Mouse (Mus musculus): ENCODE results near the gene Cfl1. TPM values are rescaled to one million over a fixed set of nuclear protein-coding genes. Genes with fewer than 3 reads are reported as not detected.

Cfl1 gene
- total RNA-seq (2014; fragmentation: Nextera tagmentation) (1,228 and 1,288 TPM in 2 replicates), total RNA-seq (2017) (1,086 and 1,192 TPM in 2 replicates), polyA plus RNA-seq (2012) (853 and 1,308 TPM in 2 replicates)

DNA sequence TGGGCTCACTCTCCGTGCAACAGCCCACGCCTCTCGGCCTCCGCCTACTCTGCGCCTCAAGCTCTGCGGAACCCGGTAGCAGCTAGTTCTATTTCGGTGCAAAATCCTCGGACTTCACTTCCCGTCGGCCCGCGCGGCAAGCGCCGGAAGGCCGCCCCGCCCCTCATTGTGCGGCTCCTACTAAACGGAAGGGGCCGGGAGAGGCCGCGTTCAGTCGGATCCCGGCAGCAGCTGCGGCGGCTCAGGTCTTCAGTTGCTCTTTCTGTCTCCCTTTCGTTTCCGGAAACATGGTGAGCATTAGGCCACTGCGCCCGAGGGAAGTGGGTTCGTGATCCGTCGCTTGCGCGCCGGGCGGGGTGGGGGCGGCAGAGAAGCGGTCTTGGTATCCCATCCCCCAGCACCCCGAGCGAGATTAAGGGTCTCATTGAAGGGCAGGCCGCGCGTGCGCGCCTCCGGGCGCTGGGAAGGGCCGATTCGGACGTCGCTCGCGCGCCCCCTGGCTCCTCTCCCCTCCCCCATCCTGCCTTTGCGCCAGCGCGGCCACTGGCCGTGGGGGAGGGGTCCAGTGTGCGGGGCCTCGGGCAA lies at the start of gene Cfl1:
TSS of gene Cfl1 (plus strand) at position 143 of the 585 bp plus-strand sequence.
- Histone ChIP-seq H3K9me3 (replicated peaks) (no peaks in the 10 kb centered on the region), H3K27me3 (ENCODE audit: insufficient read depth, low read length) (no peaks in the 10 kb centered on the region), H3K4me1 (ENCODE audit: insufficient read depth, low read depth, low read length) (peaks cover 57% of the 10 kb centered on the region), H3K36me3 (replicated peaks) (peaks cover 52% of the 10 kb centered on the region), H3K4me3 (ENCODE audit: low read depth, low read length) (peak within 1 kb of the TSS; percentile 98)
- DNase-seq (ENCODE audit: low spot score) (peak; percentile 82), ATAC-seq (ENCODE audit: extremely low read depth, insufficient number of reproducible peaks, low FRiP score, poor library complexity, severe bottlenecking) (peak; percentile 41; the same call in 1 of the 2 replicates)
- TF ChIP-seq CTCF (IDR thresholded peaks at IDR 0.05; ENCODE audit: low read depth, low read length), result no peak
- TF ChIP-seq POLR2AphosphoS5 (IDR thresholded peaks at IDR 0.05; ENCODE audit: insufficient replicate concordance, low read depth, low read length), result peak; percentile 28; the same call in 1 of the 2 replicates
- no peak for TF ChIP-seq TAL1 (conservative IDR thresholded peaks at IDR 0.05; ENCODE audit: low read depth, low read length)

DNA sequence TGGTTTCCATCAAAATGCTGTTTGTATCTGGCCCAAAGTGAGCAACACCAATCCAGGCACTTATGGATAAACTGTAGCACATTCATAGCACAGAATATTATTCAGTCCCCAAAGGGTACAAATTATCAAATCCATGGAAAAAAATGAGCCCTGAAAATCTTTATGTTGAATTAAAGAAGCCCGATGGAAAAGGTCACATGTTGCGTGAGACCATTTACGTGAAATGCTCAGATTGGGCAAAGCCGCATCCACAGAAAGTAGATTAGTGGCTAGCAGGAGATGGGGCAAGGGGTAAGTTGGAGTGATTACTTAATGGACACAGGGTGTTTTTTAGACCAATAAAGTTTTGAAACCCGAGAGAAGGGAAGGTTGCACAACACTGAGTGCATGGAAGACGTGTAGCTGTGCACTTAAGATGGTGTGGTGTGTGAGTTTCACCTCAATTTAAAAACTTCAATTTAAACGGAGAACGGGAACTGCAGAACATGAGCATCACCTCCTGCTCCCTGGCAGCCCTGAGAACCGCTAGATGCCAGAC lies 45.8 kb upstream of the Cfl1 start:
- no peak for TF ChIP-seq GATA2 (IDR thresholded peaks at IDR 0.05; ENCODE audit: borderline replicate concordance, low read depth, low read length)
- TF ChIP-seq GATA1 (IDR thresholded peaks at IDR 0.05; ENCODE audit: borderline replicate concordance, low read length), result no peak
- TF ChIP-seq POLR2AphosphoS5 (IDR thresholded peaks at IDR 0.05; ENCODE audit: insufficient replicate concordance, low read depth, low read length), result no peak
- TF ChIP-seq CTCF (IDR thresholded peaks at IDR 0.05; ENCODE audit: low read depth, low read length), result no peak
- TF ChIP-seq TAL1 (conservative IDR thresholded peaks at IDR 0.05; ENCODE audit: low read depth, low read length), result no peak
- ATAC-seq (ENCODE audit: extremely low read depth, insufficient number of reproducible peaks, low FRiP score, poor library complexity, severe bottlenecking) (no peak), DNase-seq (ENCODE audit: low spot score) (no peak)
- Histone ChIP-seq H3K9me3 (replicated peaks) (peaks cover 6% of the 10 kb centered on the region), H3K4me3 (ENCODE audit: low read depth, low read length) (no peak overlapping the region), H3K4me1 (ENCODE audit: insufficient read depth, low read depth, low read length) (peaks cover 25% of the 10 kb centered on the region), H3K27me3 (ENCODE audit: insufficient read depth, low read length) (peaks cover 45% of the 10 kb centered on the region), H3K36me3 (replicated peaks) (peaks cover 1% of the 10 kb centered on the region)

DNA sequence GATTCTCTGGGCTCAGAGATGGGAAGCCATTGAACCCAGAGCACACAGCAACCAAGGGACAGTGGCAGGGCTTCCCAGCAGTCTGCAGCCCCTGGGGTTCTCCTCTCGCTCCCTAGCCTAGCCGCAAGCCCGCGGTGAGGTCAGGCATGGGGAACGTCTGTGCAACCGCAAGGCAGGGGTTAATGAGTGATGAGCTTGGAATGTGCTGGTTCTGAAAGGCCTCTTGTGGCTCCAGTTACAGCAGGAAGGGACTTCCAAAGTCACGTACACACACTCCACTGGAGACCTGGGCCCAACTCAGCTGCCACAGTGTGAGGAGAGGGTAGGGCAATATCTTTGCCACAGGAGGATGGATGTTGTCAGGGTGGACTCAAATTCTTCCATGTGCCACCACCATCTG lies 45.3 kb upstream of the Cfl1 start:
- Histone ChIP-seq H3K36me3 (replicated peaks) (peaks cover 4% of the 10 kb centered on the region), H3K4me1 (ENCODE audit: insufficient read depth, low read depth, low read length) (peaks cover 28% of the 10 kb centered on the region), H3K9me3 (replicated peaks) (peaks cover 6% of the 10 kb centered on the region), H3K27me3 (ENCODE audit: insufficient read depth, low read length) (peaks cover 45% of the 10 kb centered on the region), H3K4me3 (ENCODE audit: low read depth, low read length) (no peak overlapping the region)
- DNase-seq (ENCODE audit: low spot score) (no peak), ATAC-seq (ENCODE audit: extremely low read depth, insufficient number of reproducible peaks, low FRiP score, poor library complexity, severe bottlenecking) (no peak)
- no peak for TF ChIP-seq GATA1 (IDR thresholded peaks at IDR 0.05; ENCODE audit: borderline replicate concordance, low read length)
- TF ChIP-seq GATA2 (IDR thresholded peaks at IDR 0.05; ENCODE audit: borderline replicate concordance, low read depth, low read length), result no peak
- no peak for TF ChIP-seq CTCF (IDR thresholded peaks at IDR 0.05; ENCODE audit: low read depth, low read length)
- TF ChIP-seq POLR2AphosphoS5 (IDR thresholded peaks at IDR 0.05; ENCODE audit: insufficient replicate concordance, low read depth, low read length), result no peak
- no peak for TF ChIP-seq TAL1 (conservative IDR thresholded peaks at IDR 0.05; ENCODE audit: low read depth, low read length)

DNA sequence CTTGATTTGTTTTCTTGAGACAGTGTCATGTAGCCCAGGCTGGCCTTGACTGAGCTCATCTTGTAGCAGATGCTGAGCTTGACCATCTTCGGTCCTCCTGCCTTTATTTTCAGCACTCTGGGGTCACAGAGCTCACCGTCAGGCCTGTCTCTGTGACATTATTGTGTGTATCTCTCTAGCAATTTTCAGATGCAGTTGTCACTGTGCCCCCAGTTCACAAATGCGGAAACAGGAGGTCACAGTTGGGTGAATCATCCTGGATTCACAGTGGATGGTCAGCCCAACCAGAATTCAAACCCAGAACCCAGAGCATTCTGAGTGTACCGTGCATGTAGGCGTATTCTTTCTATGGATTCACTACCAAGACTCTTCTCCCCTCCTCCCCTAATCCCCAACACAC lies 44.5 kb upstream of the Cfl1 start:
- no peak for TF ChIP-seq GATA1 (IDR thresholded peaks at IDR 0.05; ENCODE audit: borderline replicate concordance, low read length)
- TF ChIP-seq GATA2 (IDR thresholded peaks at IDR 0.05; ENCODE audit: borderline replicate concordance, low read depth, low read length), result no peak
- TF ChIP-seq POLR2AphosphoS5 (IDR thresholded peaks at IDR 0.05; ENCODE audit: insufficient replicate concordance, low read depth, low read length), result no peak
- TF ChIP-seq TAL1 (conservative IDR thresholded peaks at IDR 0.05; ENCODE audit: low read depth, low read length), result no peak
- no peak for TF ChIP-seq CTCF (IDR thresholded peaks at IDR 0.05; ENCODE audit: low read depth, low read length)
- ATAC-seq (ENCODE audit: extremely low read depth, insufficient number of reproducible peaks, low FRiP score, poor library complexity, severe bottlenecking) (no peak), DNase-seq (ENCODE audit: low spot score) (no peak)
- Histone ChIP-seq H3K36me3 (replicated peaks) (peaks cover 11% of the 10 kb centered on the region), H3K27me3 (ENCODE audit: insufficient read depth, low read length) (peaks cover 40% of the 10 kb centered on the region), H3K4me3 (ENCODE audit: low read depth, low read length) (no peak overlapping the region), H3K9me3 (replicated peaks) (no peaks in the 10 kb centered on the region), H3K4me1 (ENCODE audit: insufficient read depth, low read depth, low read length) (peaks cover 30% of the 10 kb centered on the region)

DNA sequence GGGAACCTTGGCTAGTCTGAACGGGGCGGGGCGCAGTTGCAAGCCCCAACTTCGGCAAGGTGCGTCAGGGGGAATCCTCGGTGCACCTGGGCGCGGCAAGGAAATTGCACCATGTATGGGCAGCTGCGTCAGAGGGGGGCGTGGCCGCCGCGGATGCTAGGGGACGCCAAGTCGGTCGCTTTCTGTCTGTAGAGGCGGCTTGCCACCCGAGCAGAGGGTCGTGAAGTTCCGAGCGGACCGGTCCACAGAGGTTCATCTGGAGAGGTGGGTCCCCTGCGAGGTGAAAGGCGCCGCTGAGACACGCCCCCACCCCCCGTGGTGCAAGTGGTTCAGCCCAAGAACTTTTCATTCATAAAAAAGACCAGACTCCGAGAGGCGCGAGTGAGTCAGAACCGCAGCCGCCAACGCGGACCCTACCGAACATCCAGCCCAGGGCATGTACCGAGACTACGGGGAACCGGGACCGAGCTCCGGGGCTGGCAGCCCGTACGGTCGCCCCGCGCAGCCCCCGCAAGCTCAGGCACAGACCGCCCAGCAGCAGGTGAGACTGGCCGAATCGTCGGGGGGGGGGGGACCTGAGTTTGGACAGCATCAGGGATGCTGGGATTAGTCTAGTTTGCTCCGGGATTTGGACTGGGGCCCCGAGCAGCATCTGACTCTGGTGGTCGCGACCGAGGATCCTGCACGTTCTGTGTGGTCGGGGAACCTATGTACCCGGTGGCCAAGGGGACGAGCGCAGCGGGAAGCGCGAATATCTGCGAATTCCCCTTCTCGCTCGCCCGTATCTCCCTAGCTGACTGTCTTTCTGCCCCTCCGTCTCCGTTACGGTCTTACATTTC lies 42.5 kb upstream of the Cfl1 start, which contains the start of gene Fosl1:
TSS of gene Fosl1 (plus strand) at position 33 of the 839 bp plus-strand sequence.
- ATAC-seq (ENCODE audit: extremely low read depth, insufficient number of reproducible peaks, low FRiP score, poor library complexity, severe bottlenecking) (peak; percentile 37; the same call in 1 of the 2 replicates), DNase-seq (ENCODE audit: low spot score) (peak; percentile 64)
- Histone ChIP-seq H3K4me1 (ENCODE audit: insufficient read depth, low read depth, low read length) (peaks cover 34% of the 10 kb centered on the region), H3K9me3 (replicated peaks) (no peaks in the 10 kb centered on the region), H3K4me3 (ENCODE audit: low read depth, low read length) (peak within 1 kb of the TSS; percentile 73), H3K36me3 (replicated peaks) (peaks cover 26% of the 10 kb centered on the region), H3K27me3 (ENCODE audit: insufficient read depth, low read length) (peaks cover 40% of the 10 kb centered on the region)
- no peak for TF ChIP-seq TAL1 (conservative IDR thresholded peaks at IDR 0.05; ENCODE audit: low read depth, low read length)

All from G1E (cell line).